Mouse (Mus musculus) kidney, adult 2 months (tissue): Measurements from ENCODE around the gene Cbx8. TPM values are rescaled to one million over a fixed set of nuclear protein-coding genes. Genes with fewer than 3 reads are reported as not detected.

Source experiments
- DNase-seq: peaks from one replicate; pipeline ENCODE4 v3.0.0; 2021
- H3K27ac ChIP-seq: fragments of 200-500 bp; 2 replicates; pipeline ENCODE4 v1.5.1; 2012; ENCODE audit warnings: low read depth, low read length, control low read depth, inconsistent platforms; ENCODE audit not compliant: insufficient read depth
- H3K27me3 ChIP-seq: fragments of 200-500 bp; replicated peaks from 2 replicates; pipeline ENCODE4 v1.6.1; 2012; ENCODE audit warnings: mild to moderate bottlenecking, moderate library complexity, low read length, inconsistent platforms; ENCODE audit not compliant: control insufficient read depth, insufficient read depth
- H3K36me3 ChIP-seq: fragments of 200-500 bp; 2 replicates; pipeline ENCODE4 v1.6.1; 2012; ENCODE audit warnings: mild to moderate bottlenecking, moderate library complexity, low read length, inconsistent platforms; ENCODE audit not compliant: control insufficient read depth, insufficient read depth
- H3K4me1 ChIP-seq: fragments of 200-500 bp; 2 replicates; pipeline ENCODE4 v1.6.1; 2011; ENCODE audit warnings: low read length; ENCODE audit not compliant: control insufficient read depth, insufficient read depth
- H3K4me3 ChIP-seq: fragments of 200-500 bp; 2 replicates; pipeline ENCODE4 v1.5.1; 2011; ENCODE audit warnings: mild to moderate bottlenecking, low read depth, low read length, control low read depth; ENCODE audit not compliant: insufficient read depth
- CTCF ChIP-seq: fragments of 200-500 bp; conservative IDR thresholded peaks from 2 replicates; pipeline ENCODE4 v1.5.1; 2011; ENCODE audit warnings: low read depth, mild to moderate bottlenecking, control low read depth, low read length, moderate library complexity, mixed read lengths; ENCODE audit not compliant: insufficient read depth, insufficient read length
- POLR2A ChIP-seq: fragments of 200-500 bp; IDR thresholded peaks from one replicate; pipeline ENCODE4 v1.6.1; 2011; ENCODE audit warnings: low read depth, low read length, control low read depth
- WGBS: fragments of 180-500 bp; shearing (Covaris S2); methylation state at CpG from one replicate; pipeline ENCODE4 v1.1.7; 2018; 5-methylcytosine and 5-hydroxymethylcytosine counted together
- polyA plus RNA-seq: library from polyadenylated mRNA; depleted of rRNA; stranded (reverse); fragments of >200 nt; gene quantifications from 2 replicates; pipeline ENCODE4 v1.2.3, GENCODE M21; 2012

The Cbx8 gene
- polyA plus RNA-seq, 1 experiment, result 2.1 TPM

DNA sequence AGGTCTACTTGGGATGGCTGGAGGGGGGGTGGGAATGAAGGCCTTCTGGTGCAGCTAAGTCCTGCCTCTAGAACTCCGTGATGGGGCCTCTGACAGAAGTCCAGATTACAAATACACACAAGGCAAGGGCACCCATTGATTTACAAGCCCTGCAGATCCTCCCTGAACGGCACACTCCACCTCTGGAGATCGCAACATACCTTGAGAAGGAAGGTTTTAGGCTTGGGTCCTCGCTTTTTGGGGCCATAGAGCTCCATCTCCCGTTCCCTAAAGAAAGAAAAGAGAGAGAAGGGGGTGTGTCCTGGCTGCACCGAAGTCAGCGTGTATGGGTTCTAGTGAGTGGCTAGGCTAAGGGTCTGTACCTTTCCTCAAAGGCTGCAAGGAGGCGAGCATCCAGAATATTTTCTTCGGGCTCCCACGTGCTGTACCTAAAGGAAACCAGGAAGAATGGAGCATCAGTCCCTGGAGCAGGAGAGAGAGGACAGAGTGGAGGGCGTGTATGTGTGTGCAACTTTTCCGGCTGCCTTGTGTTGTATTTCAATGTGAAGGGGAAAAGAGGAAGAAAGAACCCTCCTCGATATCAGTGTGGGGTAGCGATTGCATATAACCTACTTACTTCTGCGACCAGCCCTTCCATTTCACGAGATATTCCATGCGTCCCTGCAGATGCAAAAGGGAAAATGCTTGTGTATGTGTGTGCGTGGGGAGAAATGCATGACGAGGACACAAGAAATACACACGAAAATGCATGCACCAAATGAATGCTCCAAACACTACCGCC, 847 bp downstream of the Cbx8 start:
- DNase-seq, result no peak
- TF ChIP-seq POLR2A (no peak), CTCF (no peak)
- peak overlapping the region; percentile 79 for H3K4me3 ChIP-seq
- peaks cover 9% of the 10 kb centered on the region for H3K27me3 ChIP-seq
- H3K4me1 ChIP-seq, result peaks cover 18% of the 10 kb centered on the region; the same call in 1 of the 2 replicates
- WGBS, result 39% methylated on average over 21 of the region's 21 CpGs
- H3K27ac ChIP-seq, result no peak overlapping the region
- H3K36me3 ChIP-seq, result no peaks in the 10 kb centered on the region

DNA sequence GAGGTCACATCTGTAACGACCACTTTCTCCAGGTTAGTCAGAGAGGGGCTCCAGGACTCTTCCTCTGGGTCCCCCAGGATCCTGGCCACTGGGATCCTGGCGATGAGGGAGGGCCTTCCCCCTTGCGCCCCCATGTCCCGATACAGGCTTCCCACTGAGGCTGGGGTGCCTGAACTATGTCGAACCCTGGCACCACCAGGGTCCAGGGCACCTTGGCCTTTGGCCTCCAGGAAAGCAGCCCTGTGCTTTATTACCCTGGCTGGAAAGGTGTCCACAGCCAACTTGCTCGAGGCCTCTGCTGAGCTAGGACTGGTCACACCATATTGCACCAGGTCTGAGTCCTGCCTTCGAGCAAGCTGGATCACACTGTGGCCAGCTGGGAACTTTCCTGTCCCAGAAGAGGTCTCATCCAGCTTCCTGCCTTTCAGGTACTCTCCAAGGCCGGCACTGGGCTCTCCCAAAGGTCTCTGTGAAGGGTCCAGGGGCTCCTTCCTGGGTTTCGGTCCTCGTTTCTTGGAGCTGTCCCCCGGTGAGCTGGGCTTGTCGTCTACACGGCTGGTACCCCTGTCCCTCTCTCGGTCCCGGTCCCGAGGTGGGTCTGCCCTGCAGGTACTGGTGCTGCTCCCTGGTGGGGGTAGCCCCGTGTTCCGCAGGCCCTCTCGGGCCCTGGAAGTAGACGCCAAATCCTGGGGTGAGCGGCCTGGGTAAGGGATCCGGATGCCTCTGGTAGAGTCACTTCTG, 1.9 kb downstream of the Cbx8 start:
- peaks cover 14% of the 10 kb centered on the region; the same call in 1 of the 2 replicates for H3K4me1 ChIP-seq
- no peak for DNase-seq
- H3K27me3 ChIP-seq, result peaks cover 7% of the 10 kb centered on the region
- H3K36me3 ChIP-seq, result no peaks in the 10 kb centered on the region
- no peak overlapping the region for H3K4me3 ChIP-seq
- H3K27ac ChIP-seq, result no peak overlapping the region
- TF ChIP-seq CTCF, result no peak
- WGBS, result 90% methylated on average over 22 of the region's 22 CpGs

DNA sequence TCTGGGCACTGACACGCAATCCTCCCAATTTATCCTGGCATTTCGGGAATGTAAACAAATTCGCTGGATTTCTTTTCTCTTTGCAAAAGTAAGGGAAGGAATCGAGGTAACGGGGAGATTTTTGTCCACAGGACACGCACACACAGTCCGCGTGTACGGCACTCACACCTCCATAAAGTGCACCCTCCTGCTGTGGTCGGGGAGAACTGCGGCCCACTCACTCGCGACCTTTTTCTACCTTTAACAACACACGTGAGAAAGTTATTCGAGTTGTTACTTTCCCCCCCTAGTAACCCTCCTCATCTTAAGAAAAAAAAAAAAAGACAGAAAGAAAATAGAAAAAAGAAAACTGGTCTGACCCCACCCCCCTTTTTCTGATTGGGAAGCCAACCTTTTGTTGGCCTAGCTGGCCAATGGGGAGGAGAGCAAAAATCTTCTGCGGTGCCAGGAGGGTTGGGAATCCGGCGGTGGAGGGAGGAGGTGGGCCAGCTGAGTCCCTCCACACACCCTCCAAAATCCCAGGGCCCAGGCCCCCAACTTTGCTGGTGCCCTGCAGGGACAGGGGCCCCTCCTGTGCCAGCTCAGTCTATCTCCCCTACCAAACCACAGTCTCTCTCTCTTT, 2.9 kb downstream of the Cbx8 start:
- 85% methylated on average over 18 of the region's 18 CpGs for WGBS

DNA sequence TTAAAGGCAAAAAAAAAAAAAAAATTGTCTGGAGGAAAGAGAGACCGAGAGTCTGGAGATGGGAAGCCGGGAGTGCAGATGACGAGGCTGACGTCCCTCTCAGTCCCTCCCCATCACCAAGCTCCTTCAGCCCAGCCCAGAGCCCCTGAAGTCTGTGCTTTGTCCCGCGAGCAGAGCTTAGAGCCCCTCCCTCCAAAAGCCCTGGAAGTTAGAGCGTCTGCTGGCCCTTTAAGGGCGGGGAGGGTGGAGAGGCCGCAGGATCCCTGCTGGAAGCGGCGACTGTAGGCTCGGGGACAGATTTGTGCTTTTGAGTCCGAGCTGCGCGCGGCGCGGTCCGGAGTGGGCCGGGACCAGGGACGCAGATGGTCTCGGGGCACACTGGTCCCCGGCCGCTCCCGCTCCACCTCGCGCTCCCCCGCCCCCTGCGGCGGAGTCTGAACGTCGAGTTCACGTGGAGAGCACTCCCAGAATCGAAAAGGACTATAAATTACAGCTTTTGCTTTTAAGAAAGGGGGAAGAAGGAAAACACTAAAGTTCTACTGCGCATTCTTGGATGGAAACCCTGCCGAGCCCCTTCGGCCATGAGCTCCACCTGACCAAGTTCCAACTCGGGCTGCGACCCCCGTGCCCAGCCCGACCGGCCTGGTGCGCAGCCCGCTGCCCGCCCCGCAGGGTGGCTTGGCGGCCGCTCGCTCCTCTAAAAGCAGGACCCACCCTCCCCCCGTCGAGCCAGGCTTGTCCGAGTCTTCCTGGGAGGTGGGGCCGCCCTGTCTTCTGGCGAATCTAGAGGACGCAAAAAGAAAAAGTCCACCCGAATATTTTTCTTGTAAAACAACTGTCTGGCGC, 3.6 kb downstream of the Cbx8 start:
- no peak for DNase-seq
- no peak for TF ChIP-seq POLR2A
- TF ChIP-seq CTCF, result no peak
- 25% methylated on average over 57 of the region's 57 CpGs for WGBS
- Histone ChIP-seq H3K27ac (no peak overlapping the region), H3K36me3 (no peaks in the 10 kb centered on the region), H3K4me3 (peak overlapping the region; percentile 34; the same call in 1 of the 2 replicates), H3K4me1 (peaks cover 11% of the 10 kb centered on the region; the same call in 1 of the 2 replicates), H3K27me3 (no peaks in the 10 kb centered on the region; the same call in 1 of the 2 replicates)

More for the DNA sequence above, 2.9 kb downstream of the Cbx8 start:
- H3K27ac ChIP-seq, result no peak overlapping the region
- DNase-seq, result no peak
- H3K4me3 ChIP-seq, result no peak overlapping the region
- H3K36me3 ChIP-seq, result no peaks in the 10 kb centered on the region
- TF ChIP-seq CTCF (no peak), POLR2A (no peak)
- H3K27me3 ChIP-seq, result peaks cover 4% of the 10 kb centered on the region
- peaks cover 14% of the 10 kb centered on the region; the same call in 1 of the 2 replicates for H3K4me1 ChIP-seq

DNA sequence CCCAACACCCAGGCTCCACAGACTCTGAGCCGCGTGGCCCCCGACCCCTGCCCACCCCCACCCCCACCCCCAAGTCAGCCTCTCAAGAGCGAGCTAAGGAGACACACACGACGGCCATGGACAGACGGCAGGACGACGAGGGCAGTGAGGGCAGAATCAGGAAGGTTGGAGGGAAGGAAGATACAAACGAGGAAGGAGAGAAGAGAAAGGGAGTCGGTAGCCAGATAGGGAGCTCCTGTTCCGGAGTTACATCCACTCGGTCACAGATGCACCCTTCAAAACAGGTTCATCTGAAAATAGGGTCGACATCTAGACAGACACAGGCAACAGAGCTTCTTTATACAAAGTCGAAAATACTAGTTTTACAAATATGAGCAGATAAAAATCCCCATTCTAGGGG, 4.3 kb downstream of the Cbx8 start:
- DNase-seq, result no peak
- 33% methylated on average over 15 of the region's 15 CpGs for WGBS
- peaks cover 8% of the 10 kb centered on the region; the same call in 1 of the 2 replicates for H3K4me1 ChIP-seq
- no peak overlapping the region for H3K27ac ChIP-seq
- H3K27me3 ChIP-seq, result no peaks in the 10 kb centered on the region
- no peak overlapping the region for H3K4me3 ChIP-seq
- TF ChIP-seq CTCF (no peak), POLR2A (no peak)
- no peaks in the 10 kb centered on the region for H3K36me3 ChIP-seq

DNA sequence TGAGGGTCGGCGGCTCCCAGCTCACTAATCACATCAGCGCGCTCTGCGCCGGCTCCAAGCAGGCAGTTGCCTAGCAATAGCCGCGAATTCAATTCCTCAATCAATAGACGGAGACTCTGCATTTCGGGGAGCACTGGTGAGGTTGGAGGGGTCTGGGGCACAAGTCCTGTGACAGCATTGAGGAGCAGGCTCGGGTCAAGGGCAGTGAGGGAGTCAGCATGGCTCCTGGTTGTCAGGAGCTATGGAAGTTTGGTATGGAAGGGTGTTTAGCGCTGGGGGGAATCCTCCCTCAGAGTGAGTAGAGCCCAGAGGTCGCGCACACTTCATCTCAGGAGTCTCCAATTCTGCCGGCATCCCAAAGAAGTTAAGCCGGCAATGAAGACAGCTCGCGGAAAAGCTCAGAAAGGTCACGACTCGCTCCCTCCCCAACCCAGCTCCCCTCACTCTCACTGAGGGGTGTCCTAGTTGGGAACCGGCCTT, 5.0 kb downstream of the Cbx8 start:
- Histone ChIP-seq H3K27ac (no peak overlapping the region), H3K36me3 (no peaks in the 10 kb centered on the region), H3K4me3 (no peak overlapping the region), H3K4me1 (peaks cover 7% of the 10 kb centered on the region; the same call in 1 of the 2 replicates), H3K27me3 (no peaks in the 10 kb centered on the region)
- no peak for DNase-seq
- WGBS, result 29% methylated on average over 21 of the region's 21 CpGs
- TF ChIP-seq CTCF, result no peak
- TF ChIP-seq POLR2A, result no peak
